Mouse (Mus musculus) hindbrain, postnatal 0 days (tissue): Measurements from ENCODE around the gene Pou2f3. TPM values are rescaled to one million over a fixed set of nuclear protein-coding genes. Genes with fewer than 3 reads are reported as not detected.

ENCODE experiments used
- ATAC-seq: fragments of 200-750 bp; cut with Nextera tagmentation; 2 replicates; pipeline ENCODE4 v1.8.0; 2017; ENCODE audit warnings: mild to moderate bottlenecking, moderate TSS enrichment, moderate library complexity
- DNase-seq: peaks from one replicate; pipeline ENCODE4 v3.0.0-alpha.2; 2015; ENCODE audit warnings: low spot score
- H3K27ac ChIP-seq: fragments of 300-500 bp; sonication (generic); 2 replicates; pipeline ENCODE4 v1.5.1; 2014; ENCODE audit warnings: mild to moderate bottlenecking
- H3K27me3 ChIP-seq: fragments of 300-500 bp; sonication (generic); 2 replicates; pipeline ENCODE4 v1.6.1; 2014; ENCODE audit warnings: low read length, mixed read lengths; ENCODE audit not compliant: insufficient read depth
- H3K36me3 ChIP-seq: fragments of 300-500 bp; sonication (generic); 2 replicates; pipeline ENCODE4 v1.6.1; 2014; ENCODE audit warnings: low read length, mixed read lengths; ENCODE audit not compliant: insufficient read depth
- H3K4me1 ChIP-seq: fragments of 300-500 bp; sonication (generic); 2 replicates; pipeline ENCODE4 v1.6.1; 2014; ENCODE audit warnings: antibody characterized with exemption, low read length, mixed read lengths; ENCODE audit not compliant: insufficient read depth
- H3K4me2 ChIP-seq: fragments of 300-500 bp; sonication (generic); 2 replicates; pipeline ENCODE4 v1.6.1; 2014; ENCODE audit warnings: low read depth, mild to moderate bottlenecking, low read length, moderate library complexity, mixed read lengths
- H3K4me3 ChIP-seq: fragments of 300-500 bp; sonication (generic); 2 replicates; pipeline ENCODE4 v1.5.1; 2014; ENCODE audit warnings: low read length
- H3K9ac ChIP-seq: fragments of 300-500 bp; sonication (generic); replicated peaks from 2 replicates; pipeline ENCODE4 v1.6.1; 2014; ENCODE audit warnings: mild to moderate bottlenecking, low read length, moderate library complexity, mixed read lengths
- H3K9me3 ChIP-seq: fragments of 300-500 bp; sonication (generic); 2 replicates; pipeline ENCODE4 v1.6.1; 2016; ENCODE audit warnings: low read length, mixed read lengths
- CTCF ChIP-seq: IDR thresholded peaks from 2 replicates; pipeline ENCODE4 v1.5.1; 2016; ENCODE audit warnings: antibody characterized with exemption, control low read depth, low read depth
- WGBS: fragments of 180-500 bp; shearing (Covaris S2); extraction: QIAGEN DNeasy Blood & Tissue Kit; methylation state at CpG from one replicate; pipeline ENCODE4 v1.1.7; 2014; 5-methylcytosine and 5-hydroxymethylcytosine counted together
- polyA plus RNA-seq: library from polyadenylated mRNA; unstranded; fragments of >200 nt; fragmentation: Nextera tagmentation; extraction: Ambion mirVana; gene quantifications from 2 replicates; pipeline ENCODE4 v1.2.1, GENCODE M21; 2015
- total RNA-seq: library from RNA; depleted of rRNA; stranded (reverse); fragments of >200 nt; gene quantifications from 2 replicates; pipeline ENCODE4 v1.2.3, GENCODE M21; 2014

Gene Pou2f3
- total and polyA plus RNA-seq, 2 experiments from 2014 or later: 0.10 to 0.13 TPM

DNA sequence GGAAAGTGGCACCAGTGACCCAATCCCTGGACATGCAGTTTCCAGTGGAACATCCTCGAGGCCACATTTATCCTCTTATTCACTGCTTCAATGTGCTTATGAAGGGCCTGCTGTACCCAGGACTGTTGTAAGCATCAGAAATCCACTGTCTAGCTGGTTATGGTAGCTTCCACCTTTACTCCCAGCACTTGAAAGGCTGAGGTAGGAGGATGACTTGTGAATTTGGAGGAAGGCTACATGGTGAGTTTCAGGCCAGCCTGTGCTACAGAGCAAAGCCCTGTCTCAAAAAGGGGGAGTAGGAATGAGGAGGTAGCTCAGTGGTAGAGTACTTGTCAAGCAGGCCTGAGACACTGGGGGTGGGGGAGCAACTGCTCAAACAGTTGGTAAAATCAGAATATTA is 102.1 kb downstream of the Pou2f3 start:
- ATAC-seq (no peak), DNase-seq (no peak)
- Histone ChIP-seq H3K27me3 (no peaks in the 10 kb centered on the region), H3K36me3 (peaks cover 11% of the 10 kb centered on the region), H3K4me1 (peaks cover 8% of the 10 kb centered on the region), H3K9ac (no peak overlapping the region), H3K4me3 (no peak overlapping the region), H3K9me3 (no peaks in the 10 kb centered on the region), H3K4me2 (no peak overlapping the region), H3K27ac (no peak overlapping the region)
- 67% methylated on average over 1 of the region's 1 CpGs for WGBS
- TF ChIP-seq CTCF: no peak

DNA sequence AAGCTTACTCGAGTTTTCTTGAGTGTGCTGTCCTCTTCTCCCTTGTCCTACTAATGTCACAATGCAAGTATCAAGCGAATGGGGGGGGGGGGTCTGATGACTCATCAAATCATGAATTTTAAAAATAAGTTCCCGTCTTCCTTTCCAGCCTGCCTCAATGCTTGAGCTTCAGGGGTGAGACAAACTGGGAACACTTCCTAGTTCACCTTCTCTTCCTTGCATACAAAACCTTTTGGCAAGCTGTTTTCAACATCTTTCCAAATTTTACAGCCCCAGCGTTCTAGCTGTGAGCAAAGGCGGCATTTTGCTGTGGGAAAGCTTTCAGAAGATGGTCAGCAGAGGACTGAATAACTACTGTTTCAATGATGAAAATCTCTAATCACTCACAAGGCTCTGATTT is 102.6 kb downstream of the Pou2f3 start:
- Histone ChIP-seq H3K27ac (peak overlapping the region; percentile 92; the same call in 1 of the 2 replicates), H3K4me2 (peak overlapping the region; percentile 91; the same call in 1 of the 2 replicates), H3K27me3 (no peaks in the 10 kb centered on the region), H3K4me3 (no peak overlapping the region), H3K9ac (no peak overlapping the region), H3K4me1 (peaks cover 11% of the 10 kb centered on the region), H3K9me3 (no peaks in the 10 kb centered on the region), H3K36me3 (peaks cover 11% of the 10 kb centered on the region)
- 56% methylated on average over 5 of the region's 5 CpGs for WGBS
- DNase-seq (no peak), ATAC-seq (no peak)
- no peak for TF ChIP-seq CTCF

DNA sequence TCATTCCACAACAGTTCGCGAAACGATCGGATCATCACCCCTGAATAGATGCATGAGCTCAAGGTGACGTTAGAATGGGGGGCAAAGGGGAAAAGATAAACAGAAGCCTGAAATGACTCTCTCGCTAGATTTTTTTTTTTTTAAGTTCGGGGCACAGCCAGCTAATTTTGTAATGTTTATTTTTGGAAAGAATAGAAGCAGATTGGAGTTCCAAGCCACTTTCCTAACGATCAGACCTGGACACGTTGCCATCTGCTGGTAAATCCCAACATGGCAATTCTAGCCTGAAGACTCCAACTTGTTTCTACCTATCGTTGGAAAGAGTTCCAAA is 103.0 kb downstream of the Pou2f3 start, which contains the start of gene Arhgef12:
TSS of gene Arhgef12 (minus strand) at position 53 of the 331 bp plus-strand sequence.
- peaks cover 11% of the 10 kb centered on the region for H3K36me3 ChIP-seq

DNA sequence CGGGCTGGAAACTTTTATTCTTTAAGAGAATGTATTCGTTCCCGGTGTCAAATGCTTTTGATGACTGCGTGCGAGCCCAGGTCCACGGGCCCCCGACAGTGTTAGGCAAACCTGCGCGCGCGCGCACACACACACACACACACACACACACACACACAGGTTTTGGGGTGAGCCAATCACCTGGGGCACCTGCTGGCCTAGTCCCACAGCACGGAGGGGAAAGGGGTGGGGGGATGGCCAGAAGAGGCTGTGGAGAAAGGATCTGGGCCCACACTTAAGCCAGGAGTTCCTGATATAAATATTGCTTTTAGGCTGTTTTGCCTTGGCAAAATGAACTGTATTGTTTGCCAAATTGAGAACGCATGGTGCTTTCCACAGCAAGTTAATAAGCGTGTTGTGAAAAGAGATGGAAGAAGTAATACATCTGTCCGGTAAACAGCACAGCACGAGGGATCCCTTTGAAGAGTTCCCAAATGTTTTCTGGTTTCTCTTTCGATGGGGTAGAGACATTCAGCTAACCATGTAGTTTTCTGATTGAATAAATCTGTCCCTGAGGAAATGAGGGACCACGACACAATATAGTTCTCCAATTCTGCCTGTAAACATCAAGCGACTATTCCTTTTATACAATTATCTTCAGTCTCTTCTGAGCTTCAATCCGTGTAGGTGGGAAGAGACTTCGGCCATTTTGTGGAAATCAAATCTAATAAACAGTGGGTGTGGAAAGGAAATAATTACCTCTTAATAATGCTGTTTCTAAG is 103.6 kb downstream of the Pou2f3 start:
- peak overlapping the region; percentile 84 for H3K9ac ChIP-seq
- TF ChIP-seq CTCF: no peak
- H3K27ac ChIP-seq: peak overlapping the region; percentile 92
- peaks cover 8% of the 10 kb centered on the region for H3K36me3 ChIP-seq
- no peaks in the 10 kb centered on the region for H3K9me3 ChIP-seq
- peak overlapping the region; percentile 92 for H3K4me3 ChIP-seq
- peaks cover 11% of the 10 kb centered on the region for H3K4me1 ChIP-seq
- H3K27me3 ChIP-seq: no peaks in the 10 kb centered on the region
- ATAC-seq: peak; percentile 28; the same call in 1 of the 2 replicates
- WGBS: 10% methylated on average over 22 of the region's 22 CpGs
- no peak for DNase-seq
- peak overlapping the region; percentile 91 for H3K4me2 ChIP-seq

More for the DNA sequence above, 103.0 kb downstream of the Pou2f3 start, which contains the start of gene Arhgef12:
- 24% methylated on average over 10 of the region's 10 CpGs for WGBS
- H3K27me3 ChIP-seq: no peaks in the 10 kb centered on the region
- peak within 1 kb of the TSS; percentile 91 for H3K4me2 ChIP-seq
- no peak for ATAC-seq
- peak; percentile 73 for TF ChIP-seq CTCF
- peak within 1 kb of the TSS; percentile 84 for H3K9ac ChIP-seq
- H3K4me3 ChIP-seq: peak within 1 kb of the TSS; percentile 92
- DNase-seq: peak; percentile 81
- H3K4me1 ChIP-seq: peaks cover 11% of the 10 kb centered on the region
- peak within 1 kb of the TSS; percentile 92 for H3K27ac ChIP-seq
- no peaks in the 10 kb centered on the region for H3K9me3 ChIP-seq

DNA sequence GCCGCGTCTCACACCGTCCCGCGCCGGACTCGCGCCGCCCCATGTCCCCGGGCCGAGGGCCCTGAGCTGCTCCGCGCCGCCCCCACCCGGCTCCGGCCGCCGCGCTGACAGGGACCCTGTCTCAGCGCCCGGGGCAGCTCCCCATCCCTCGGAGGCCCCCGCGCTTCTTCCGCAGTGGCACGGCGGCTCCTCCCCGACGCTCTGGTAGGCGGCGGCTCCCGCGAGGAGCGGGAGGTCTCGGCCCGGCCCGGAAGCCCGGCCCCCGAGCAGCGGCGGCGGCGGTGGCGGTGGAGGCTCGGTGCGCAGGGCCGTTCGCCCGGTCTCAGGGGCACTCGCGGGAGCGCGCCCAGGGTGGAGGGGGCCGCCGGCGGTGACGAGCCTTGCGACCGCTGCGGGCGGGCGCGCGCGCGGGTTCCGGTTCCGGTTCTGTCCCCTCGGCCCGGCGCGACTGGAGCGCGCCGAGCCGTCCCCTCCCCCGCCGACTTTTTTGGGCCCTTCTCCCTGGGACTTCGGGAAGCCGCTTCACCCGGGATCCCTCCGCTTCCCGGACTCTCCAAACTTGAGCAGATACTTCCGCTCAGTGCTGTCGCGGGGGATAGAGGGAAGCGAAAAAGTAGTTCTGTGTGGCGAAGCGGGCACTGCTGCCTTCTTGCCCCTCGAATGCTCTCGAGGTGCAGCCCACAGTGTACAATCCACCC is 104.4 kb downstream of the Pou2f3 start:
- ATAC-seq (peak; percentile 90), DNase-seq (peak; percentile 97)
- no peak for TF ChIP-seq CTCF
- Histone ChIP-seq H3K4me3 (peak overlapping the region; percentile 92), H3K27ac (peak overlapping the region; percentile 92), H3K4me1 (peaks cover 11% of the 10 kb centered on the region), H3K9ac (peak overlapping the region; percentile 84), H3K9me3 (no peaks in the 10 kb centered on the region), H3K4me2 (peak overlapping the region; percentile 91), H3K36me3 (peaks cover 1% of the 10 kb centered on the region), H3K27me3 (no peaks in the 10 kb centered on the region)
- 0% methylated on average over 63 of the region's 91 CpGs for WGBS

DNA sequence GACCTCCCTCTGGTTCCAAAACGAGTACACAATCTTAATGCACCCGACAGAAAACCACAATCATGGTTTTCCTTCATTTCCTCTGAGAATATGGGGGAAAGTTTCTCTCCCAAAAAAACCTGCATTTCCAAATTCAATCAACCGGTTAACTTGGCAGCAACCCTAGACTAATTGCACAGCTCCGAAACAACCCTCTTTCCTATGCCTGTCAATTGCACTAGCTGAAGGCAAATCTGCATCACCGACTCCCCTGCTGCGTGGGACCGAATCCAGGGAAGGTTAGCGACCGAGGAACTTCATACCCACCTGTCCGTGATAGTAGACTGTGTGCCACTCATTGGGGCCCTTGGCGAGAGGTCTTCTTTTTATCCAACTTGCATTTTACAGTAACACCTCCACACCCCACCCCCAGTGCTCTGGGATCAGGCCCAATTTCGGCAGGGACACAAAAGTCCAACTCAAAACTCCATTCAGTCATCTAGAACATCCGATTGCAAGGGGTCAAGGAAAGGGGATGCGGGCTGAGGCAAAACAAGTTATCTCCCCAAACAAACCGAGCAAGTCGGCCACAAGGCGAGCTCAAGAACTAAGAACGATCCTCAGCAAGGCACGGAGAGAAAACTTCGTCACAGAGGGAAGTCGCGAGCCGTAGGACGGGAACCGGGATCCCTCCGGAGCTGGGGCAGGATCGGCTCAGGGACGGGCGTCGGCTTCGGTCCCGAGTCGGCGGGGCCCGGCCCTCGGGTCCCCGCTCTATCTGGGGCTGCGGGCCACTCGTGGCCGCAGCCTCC is 105.1 kb downstream of the Pou2f3 start:
- Histone ChIP-seq H3K4me3 (peak overlapping the region; percentile 92), H3K9ac (peak overlapping the region; percentile 84), H3K27ac (peak overlapping the region; percentile 92), H3K4me1 (peaks cover 11% of the 10 kb centered on the region), H3K36me3 (no peaks in the 10 kb centered on the region), H3K4me2 (peak overlapping the region; percentile 91), H3K27me3 (no peaks in the 10 kb centered on the region), H3K9me3 (no peaks in the 10 kb centered on the region)
- under 1% methylated on average over 40 of the region's 40 CpGs for WGBS
- TF ChIP-seq CTCF: no peak
- ATAC-seq (no peak; the same call in 1 of the 2 replicates), DNase-seq (peak; percentile 63)
